Mouse (Mus musculus) MEL (cell line): ENCODE data around the gene Cd5. TPM values are rescaled to one million over a fixed set of nuclear protein-coding genes. Genes with fewer than 3 reads are reported as not detected.

Source experiments
- DNase-seq: peaks from one replicate; pipeline ENCODE4 v3.0.0; 2011; ENCODE audit warnings: low read depth, low spot score
- H3K27ac ChIP-seq: 2 replicates; pipeline ENCODE4 v1.5.1; 2012; ENCODE audit warnings: low read depth, mild to moderate bottlenecking, control low read depth, low read length, moderate library complexity; ENCODE audit not compliant: control insufficient read depth
- H3K27me3 ChIP-seq, 2 experiments: fragments of 150-350 bp in 1 of 2; sonication (generic) in 1 of 2; 2 replicates each; pipeline ENCODE4 v1.6.1; 2012; ENCODE audit warnings: low read length in 2 of 2, mild to moderate bottlenecking in 2 of 2, improper control_type of control experiment in 1 of 2, moderate library complexity in 1 of 2; ENCODE audit not compliant: insufficient read depth in 2 of 2, control insufficient read depth in 1 of 2
- H3K36me3 ChIP-seq, 2 experiments: 2 replicates each; pipeline ENCODE4 v1.6.1; 2012 to 2014; ENCODE audit warnings: low read length in 2 of 2, improper control_type of control experiment in 1 of 2, inconsistent platforms in 1 of 2, mild to moderate bottlenecking in 1 of 2; ENCODE audit not compliant: insufficient read depth in 2 of 2, control insufficient read depth in 1 of 2
- H3K4me1 ChIP-seq, 2 experiments: fragments of 150-350 bp in 1 of 2; sonication (generic) in 1 of 2; 2 replicates each; pipeline ENCODE4 v1.6.1; 2012; ENCODE audit warnings: low read length in 2 of 2, improper control_type of control experiment in 1 of 2, mild to moderate bottlenecking in 1 of 2; ENCODE audit not compliant: insufficient read depth in 2 of 2, control insufficient read depth in 1 of 2
- H3K4me3 ChIP-seq, 2 experiments: fragments of 150-350 bp in 1 of 2; sonication (generic) in 1 of 2; 2 replicates each; pipeline ENCODE4 v1.5.1; 2012; ENCODE audit warnings: low read depth in 2 of 2, low read length in 2 of 2, mild to moderate bottlenecking in 2 of 2, moderate library complexity in 2 of 2, control low read depth in 1 of 2, improper control_type of control experiment in 1 of 2; ENCODE audit not compliant: control insufficient read depth in 1 of 2, insufficient read depth in 1 of 2
- H3K79me2 ChIP-seq: 2 replicates; pipeline ENCODE4 v1.6.1; 2012; ENCODE audit warnings: mild to moderate bottlenecking, low read length, moderate library complexity; ENCODE audit not compliant: control insufficient read depth, poor library complexity, insufficient read depth
- H3K9ac ChIP-seq: 2 replicates; pipeline ENCODE4 v1.6.1; 2012; ENCODE audit warnings: low read depth, mild to moderate bottlenecking, control low read depth, low read length, moderate library complexity; ENCODE audit not compliant: control insufficient read depth, poor library complexity, severe bottlenecking
- H3K9me3 ChIP-seq: fragments of 150-350 bp; sonication (generic); replicated peaks from 2 replicates; pipeline ENCODE4 v1.6.1; 2012; ENCODE audit warnings: mild to moderate bottlenecking, low read length, improper control_type of control experiment, moderate library complexity; ENCODE audit not compliant: insufficient read depth
- CHD1 ChIP-seq: IDR thresholded peaks from 2 replicates; pipeline ENCODE4 v1.6.1; 2012; ENCODE audit warnings: low read depth, mild to moderate bottlenecking, inconsistent platforms, low read length, improper control_type of control experiment
- CHD2 ChIP-seq: IDR thresholded peaks from 2 replicates; pipeline ENCODE4 v1.6.1; 2011; ENCODE audit warnings: low read length, improper control_type of control experiment
- ELF1 ChIP-seq: IDR thresholded peaks from 2 replicates; pipeline ENCODE4 v1.6.1; 2014; ENCODE audit warnings: low read depth, mild to moderate bottlenecking, inconsistent platforms, low read length, improper control_type of control experiment, moderate library complexity
- JUND ChIP-seq: IDR thresholded peaks from 2 replicates; pipeline ENCODE4 v1.6.1; 2011; ENCODE audit warnings: low read depth, mild to moderate bottlenecking, improper control_type of control experiment, low read length
- KAT2A ChIP-seq: conservative IDR thresholded peaks from 2 replicates; pipeline ENCODE4 v1.6.1; 2012; ENCODE audit warnings: low read depth, low read length, improper control_type of control experiment, inconsistent platforms
- MAZ ChIP-seq: IDR thresholded peaks from 2 replicates; pipeline ENCODE4 v1.6.1; 2012; ENCODE audit warnings: low read depth, mild to moderate bottlenecking, inconsistent platforms, low read length, improper control_type of control experiment
- MEF2A ChIP-seq: IDR thresholded peaks from 2 replicates; pipeline ENCODE4 v1.6.1; 2014; ENCODE audit warnings: low read depth, mild to moderate bottlenecking, inconsistent platforms, low read length, improper control_type of control experiment; ENCODE audit not compliant: poor library complexity, insufficient replicate concordance, severe bottlenecking; ENCODE audit errors: extremely low read depth
- MXI1 ChIP-seq: IDR thresholded peaks from 2 replicates; pipeline ENCODE4 v1.6.1; 2011; ENCODE audit warnings: mild to moderate bottlenecking, low read depth, low read length, improper control_type of control experiment
- POLR2A ChIP-seq, 2 experiments: IDR thresholded peaks; 2 replicates each; pipeline ENCODE4 v1.6.1; 2011 to 2012; ENCODE audit warnings: low read length in 2 of 2, mild to moderate bottlenecking in 2 of 2, control low read depth in 1 of 2, improper control_type of control experiment in 1 of 2, low read depth in 1 of 2, moderate library complexity in 1 of 2; ENCODE audit not compliant: control insufficient read depth in 1 of 2, insufficient read depth in 1 of 2, poor library complexity in 1 of 2
- POLR2AphosphoS5 ChIP-seq: IDR thresholded peaks from 2 replicates; pipeline ENCODE4 v1.6.1; 2012; ENCODE audit warnings: low read depth, borderline replicate concordance, mild to moderate bottlenecking, inconsistent platforms, low read length, moderate library complexity, mixed read lengths
- SMC3 ChIP-seq: IDR thresholded peaks from 2 replicates; pipeline ENCODE4 v1.6.1; 2011; ENCODE audit warnings: low read depth, low read length, improper control_type of control experiment
- USF1 ChIP-seq: IDR thresholded peaks from 2 replicates; pipeline ENCODE4 v1.6.1; 2014; ENCODE audit warnings: low read depth, mild to moderate bottlenecking, inconsistent platforms, low read length, improper control_type of control experiment, moderate library complexity
- ZKSCAN1 ChIP-seq: IDR thresholded peaks from 2 replicates; pipeline ENCODE4 v1.6.1; 2012; ENCODE audit warnings: low read depth, mild to moderate bottlenecking, inconsistent platforms, low read length, improper control_type of control experiment, moderate library complexity
- polyA plus RNA-seq, 2 experiments: library from polyadenylated mRNA; stranded (reverse) in 1 of 2; unstranded in 1 of 2; fragments of >175 nt in 1 of 2; fragments of >200 nt in 1 of 2; gene quantifications; 2 replicates each; pipeline versions ENCODE4 v1.2.1 to v1.2.4; 2012; ENCODE audit warnings: low replicate concordance in 2 of 2, low read depth in 1 of 2; ENCODE audit not compliant: insufficient read length in 2 of 2, insufficient read depth in 1 of 2, missing spikeins in 1 of 2
- total RNA-seq: library from RNA; depleted of rRNA; stranded (reverse); fragments of 300-350 nt; gene quantifications from 2 replicates; pipeline ENCODE4 v1.2.3, GENCODE M21; 2012

Gene Cd5
- total and polyA plus RNA-seq, 3 experiments, result not detected

DNA sequence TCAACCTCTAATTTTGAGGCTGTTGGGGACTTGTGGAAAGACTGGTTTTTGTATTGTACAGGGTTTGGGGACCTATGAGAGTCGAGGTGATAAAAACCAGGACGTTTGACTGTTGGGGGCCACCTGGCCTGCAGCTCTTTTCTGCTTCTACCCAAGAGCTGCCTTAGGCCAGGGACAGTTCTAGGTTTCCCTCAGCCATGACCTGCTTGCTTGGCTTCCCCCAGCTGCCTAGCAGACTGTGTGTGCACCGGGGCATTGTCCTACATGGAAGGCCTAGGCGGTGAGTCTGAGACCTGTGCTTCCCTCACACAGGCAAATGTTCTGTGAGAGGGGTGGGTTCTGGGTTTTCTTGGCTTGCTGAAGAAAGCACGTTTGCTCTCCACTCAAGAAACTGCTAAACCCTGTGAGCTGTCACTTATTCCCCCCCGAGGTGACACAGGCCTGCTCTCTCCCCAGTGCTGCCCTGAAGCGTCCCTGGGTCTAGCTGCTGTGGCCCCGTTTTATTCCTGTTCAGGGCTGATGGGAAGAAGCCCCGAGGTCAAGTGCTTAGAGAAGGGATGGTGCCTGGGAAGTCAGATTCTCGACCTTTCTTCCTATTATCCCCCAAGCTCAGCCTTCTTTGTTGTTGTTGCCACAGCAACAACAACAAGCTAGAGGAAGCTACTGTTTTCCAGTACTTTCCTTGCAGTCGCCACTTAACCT, 9.8 kb upstream of the Cd5 start:
- H3K4me3 ChIP-seq, result no peak overlapping the region
- peaks cover 2 to 5% of the 10 kb centered on the region in 2 experiments; a peak in 3 of 4 replicates for H3K27me3 ChIP-seq
- no peaks in the 10 kb centered on the region for H3K79me2 ChIP-seq
- no peak overlapping the region for H3K9ac ChIP-seq
- TF ChIP-seq KAT2A (no peak), POLR2AphosphoS5 (no peak), JUND (no peak), CHD2 (no peak), POLR2A (IDR thresholded peaks at IDR 0.05; ENCODE audit: control insufficient read depth in 1 of 2, insufficient read depth in 1 of 2, low read depth in 1 of 2, low read length in 2 of 2, poor library complexity in 1 of 2) (no peak), USF1 (no peak), MAZ (no peak), MXI1 (no peak), ZKSCAN1 (no peak), ELF1 (no peak)
- no peaks in the 10 kb centered on the region for H3K36me3 ChIP-seq
- no peaks in the 10 kb centered on the region for H3K4me1 ChIP-seq
- H3K9me3 ChIP-seq, result no peaks in the 10 kb centered on the region
- no peak overlapping the region for H3K27ac ChIP-seq
- no peak for DNase-seq

DNA sequence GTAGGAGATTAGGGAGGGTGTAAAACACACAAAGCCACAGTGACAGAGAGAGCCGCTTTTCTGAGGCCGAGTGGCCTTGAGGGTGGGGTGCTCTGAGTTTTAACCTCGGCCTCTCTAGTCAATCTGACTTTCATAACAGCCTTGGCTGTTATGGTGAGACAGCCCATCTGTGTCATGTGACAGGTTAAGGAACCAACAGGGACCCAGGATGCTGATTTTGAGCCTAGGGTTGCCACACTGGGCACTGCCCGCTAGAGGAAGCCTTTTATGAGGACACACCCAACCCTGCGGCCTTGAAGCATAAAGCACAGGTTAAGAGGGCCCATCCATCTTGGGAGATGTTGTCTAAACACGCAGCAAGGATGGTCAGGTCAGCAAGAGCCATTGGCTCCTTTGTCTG, 8.9 kb upstream of the Cd5 start:
- peaks cover 2 to 5% of the 10 kb centered on the region in 2 experiments; a peak in 3 of 4 replicates for H3K27me3 ChIP-seq
- H3K79me2 ChIP-seq, result no peaks in the 10 kb centered on the region
- no peak overlapping the region for H3K9ac ChIP-seq
- no peaks in the 10 kb centered on the region for H3K36me3 ChIP-seq
- no peak overlapping the region for H3K4me3 ChIP-seq
- no peak for TF ChIP-seq SMC3
- H3K27ac ChIP-seq, result no peak overlapping the region
- DNase-seq, result no peak
- H3K4me1 ChIP-seq, result no peaks in the 10 kb centered on the region
- no peaks in the 10 kb centered on the region for H3K9me3 ChIP-seq

DNA sequence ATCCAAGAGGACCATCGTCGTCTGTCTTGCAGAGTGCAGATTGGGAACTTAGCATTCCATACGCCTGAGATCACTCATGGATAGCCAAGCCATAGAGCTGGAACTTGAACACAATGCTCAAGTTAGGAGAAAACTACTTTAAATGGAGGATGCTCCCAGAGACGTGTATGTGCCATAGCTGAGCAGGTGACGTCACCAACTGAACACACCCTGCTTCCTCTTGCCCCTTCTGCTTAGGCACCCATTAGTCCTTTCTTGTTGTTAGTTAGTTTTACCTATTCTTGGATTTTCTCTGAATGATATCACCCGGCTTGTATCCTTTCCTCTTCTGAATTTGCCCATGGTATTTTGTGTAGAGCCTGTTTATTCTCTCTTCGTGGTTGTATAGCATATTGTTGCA, 8.4 kb upstream of the Cd5 start:
- Histone ChIP-seq H3K27ac (no peak overlapping the region), H3K36me3 (no peaks in the 10 kb centered on the region), H3K4me3 (no peak overlapping the region), H3K4me1 (no peaks in the 10 kb centered on the region), H3K79me2 (no peaks in the 10 kb centered on the region), H3K9ac (no peak overlapping the region), H3K9me3 (no peaks in the 10 kb centered on the region), H3K27me3 (peaks cover 2 to 5% of the 10 kb centered on the region in 2 experiments; a peak in 3 of 4 replicates)
- no peak for DNase-seq
- TF ChIP-seq CHD1 (no peak), MEF2A (no peak)
